Mouse (Mus musculus) kidney, adult 9 months (tissue): ENCODE data around the gene Uqcrfs1.

Source experiments
- DNase-seq: peaks from one replicate; pipeline ENCODE4 v3.0.0; 2022

Gene Uqcrfs1

DNA sequence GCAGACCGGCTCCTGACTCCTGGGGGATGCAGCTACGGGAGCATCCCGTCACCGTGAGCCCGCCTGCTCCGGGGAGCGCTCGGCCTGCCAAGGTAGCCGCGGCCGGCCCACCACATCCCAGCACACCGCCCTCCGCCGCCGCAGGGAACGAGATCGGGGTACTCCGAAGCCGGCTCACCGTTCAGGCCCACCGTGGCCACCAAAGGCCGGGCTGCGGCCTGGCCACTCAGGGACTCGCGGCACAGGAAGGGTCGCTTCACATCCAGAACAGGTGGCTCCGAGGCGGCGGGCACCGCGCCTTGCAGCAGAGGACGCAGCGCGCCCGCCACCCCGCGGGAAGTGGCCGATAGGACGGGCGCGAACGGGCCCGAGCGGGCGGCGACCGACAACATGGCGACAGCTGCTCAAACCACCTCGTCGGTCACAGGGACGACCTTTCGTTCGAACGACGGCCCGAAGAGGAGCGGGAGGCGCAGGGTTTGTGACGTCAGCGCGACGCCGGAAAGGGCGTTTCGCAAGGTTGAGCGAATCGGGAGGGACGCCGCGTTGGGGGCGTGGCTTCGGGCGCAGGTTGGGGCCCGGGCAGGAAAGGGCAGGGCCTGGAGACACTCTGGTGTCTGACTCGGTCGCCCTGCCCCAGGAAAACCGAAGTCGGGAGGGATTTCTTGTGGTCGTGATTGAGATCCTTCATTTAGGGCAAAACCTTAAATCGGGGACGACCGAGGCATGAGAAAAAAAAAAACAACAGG lies at the start of gene Uqcrfs1:
Gene Uqcrfs1, minus strand, starts transcription at position 507 of the 749 bp plus-strand sequence.
- peak; percentile 98 for DNase-seq

DNA sequence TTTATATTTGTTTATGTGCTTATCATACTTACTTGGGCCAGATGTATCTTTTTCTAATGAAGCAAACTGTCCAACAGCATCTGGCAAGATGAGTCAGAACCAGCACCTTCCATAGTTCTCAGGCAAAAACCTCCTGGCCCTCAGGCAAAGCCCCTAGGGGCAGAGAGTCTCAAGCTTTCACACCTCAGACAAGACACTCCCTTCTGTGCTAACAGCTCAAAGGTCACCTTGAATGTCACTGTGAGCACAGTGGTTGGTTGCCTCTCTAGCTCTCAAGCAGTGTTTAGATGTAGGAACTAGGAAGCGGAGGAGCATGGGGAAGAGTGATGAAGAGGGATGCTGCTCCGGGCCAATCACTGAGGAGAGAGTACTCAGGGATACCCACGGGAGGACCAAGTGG lies 40.6 kb upstream of the Uqcrfs1 start:
- no peak for DNase-seq

- no peak for DNase-seq
Measured at GRCm38 (mm10) chr13:30582541-30582940, 37.4 kb upstream of the Uqcrfs1 start.

DNA sequence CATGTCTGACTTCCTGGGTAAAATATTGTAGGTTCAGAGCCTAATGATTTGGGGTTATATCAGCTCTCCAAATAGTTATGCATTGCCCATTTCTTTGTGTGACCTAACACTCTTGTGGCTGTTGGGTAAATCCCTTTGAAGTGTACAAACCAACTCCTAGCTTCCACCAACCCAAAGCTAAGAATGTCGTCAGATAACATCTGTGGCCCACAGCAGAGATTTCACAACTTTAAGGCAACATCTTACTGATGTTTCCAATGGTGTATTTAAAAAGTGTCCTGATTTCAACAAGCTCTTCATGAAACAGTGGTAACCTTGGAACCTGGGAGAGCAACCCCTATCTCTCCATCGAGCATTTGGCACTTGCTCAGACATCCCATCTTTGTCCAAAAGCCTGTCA lies 33.6 kb upstream of the Uqcrfs1 start:
- DNase-seq = no peak

GRCm38 (mm10) chr13:30576819-30577218 lies 31.7 kb upstream of the Uqcrfs1 start:
- DNase-seq = no peak

- no peak for DNase-seq
Measured at GRCm38 (mm10) chr13:30572971-30573370, 27.8 kb upstream of the Uqcrfs1 start.

DNA sequence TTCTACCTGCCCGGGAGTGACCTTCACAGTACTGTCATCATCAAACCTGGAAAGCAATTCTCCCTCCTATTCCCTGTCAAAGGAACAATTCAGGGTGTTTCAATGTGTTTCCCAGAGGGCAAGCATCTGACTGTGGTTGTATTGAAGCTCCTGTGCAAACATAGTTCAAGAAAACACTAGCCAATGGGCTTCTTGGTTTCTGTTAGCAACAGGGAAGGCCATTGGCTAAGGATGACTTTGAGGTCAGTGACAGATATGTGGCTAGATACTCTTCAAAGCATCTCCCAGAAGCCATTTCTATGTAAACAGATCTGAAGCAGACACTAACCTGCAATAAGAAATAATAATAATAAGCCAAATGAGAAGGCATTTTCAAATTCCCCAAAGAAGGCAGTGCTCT lies 25.0 kb upstream of the Uqcrfs1 start:
- no peak for DNase-seq

GRCm38 (mm10) chr13:30567571-30567970 lies 22.4 kb upstream of the Uqcrfs1 start:
- DNase-seq = peak; percentile 13

DNA sequence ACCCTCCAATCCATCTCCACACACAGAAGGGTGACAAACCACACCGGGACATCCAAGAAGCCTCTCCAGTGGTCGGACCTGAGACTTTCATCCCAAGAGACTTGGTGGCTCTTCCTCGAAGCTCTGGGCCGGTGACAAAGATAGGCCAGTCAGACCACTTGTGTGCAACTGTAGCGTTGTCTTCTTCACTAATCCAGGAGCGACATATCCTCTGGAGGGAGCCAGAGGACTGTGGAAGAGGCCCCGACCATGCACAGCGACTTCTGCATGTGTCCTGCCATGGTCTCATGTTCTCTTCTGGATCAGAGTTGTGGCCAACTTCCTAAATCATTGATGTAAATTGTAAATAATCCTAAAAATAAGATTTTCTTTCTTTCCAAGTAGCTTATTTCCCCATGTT lies 21.6 kb upstream of the Uqcrfs1 start:
- DNase-seq = peak; percentile 67

DNA sequence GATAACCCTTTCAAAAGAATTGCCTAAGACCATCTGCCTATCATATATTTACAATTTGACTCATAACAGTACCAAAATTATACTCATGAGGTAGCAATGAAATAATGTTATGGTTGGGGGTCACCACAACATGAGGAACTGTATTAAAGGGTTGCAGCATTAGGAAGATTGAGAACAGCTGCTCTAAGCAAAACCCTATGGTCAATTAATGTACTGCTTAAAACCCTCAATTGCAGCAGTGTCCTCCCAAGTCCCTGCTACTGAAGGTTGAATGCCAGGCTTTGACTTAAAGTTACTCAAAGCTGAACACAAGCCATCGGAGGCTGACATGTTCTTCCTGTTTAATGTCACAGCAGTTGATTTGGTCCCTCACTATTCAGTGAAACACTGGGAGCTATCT lies 15.4 kb upstream of the Uqcrfs1 start:
- DNase-seq = no peak

DNA sequence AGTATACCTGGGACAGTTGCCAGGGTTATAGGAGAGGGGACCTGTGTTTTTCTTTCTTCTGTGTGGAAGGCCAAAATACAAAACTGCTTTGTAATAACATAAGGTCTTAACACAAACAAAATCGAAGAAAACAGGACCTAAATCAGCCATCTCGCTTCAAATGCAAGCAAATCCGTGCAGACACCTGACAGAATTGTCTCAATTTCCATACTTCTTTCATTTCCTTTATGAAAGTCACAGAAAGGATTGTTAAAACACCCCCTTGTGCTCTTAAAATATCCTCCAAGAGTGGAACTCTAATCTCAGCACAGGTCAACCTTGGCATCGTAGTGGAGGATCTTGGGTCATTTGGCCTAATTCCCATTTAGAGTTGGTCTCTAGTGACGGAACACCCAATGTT lies 14.9 kb upstream of the Uqcrfs1 start:
- no peak for DNase-seq

- DNase-seq = no peak
Measured at GRCm38 (mm10) chr13:30557751-30558150, 12.6 kb upstream of the Uqcrfs1 start.

DNA sequence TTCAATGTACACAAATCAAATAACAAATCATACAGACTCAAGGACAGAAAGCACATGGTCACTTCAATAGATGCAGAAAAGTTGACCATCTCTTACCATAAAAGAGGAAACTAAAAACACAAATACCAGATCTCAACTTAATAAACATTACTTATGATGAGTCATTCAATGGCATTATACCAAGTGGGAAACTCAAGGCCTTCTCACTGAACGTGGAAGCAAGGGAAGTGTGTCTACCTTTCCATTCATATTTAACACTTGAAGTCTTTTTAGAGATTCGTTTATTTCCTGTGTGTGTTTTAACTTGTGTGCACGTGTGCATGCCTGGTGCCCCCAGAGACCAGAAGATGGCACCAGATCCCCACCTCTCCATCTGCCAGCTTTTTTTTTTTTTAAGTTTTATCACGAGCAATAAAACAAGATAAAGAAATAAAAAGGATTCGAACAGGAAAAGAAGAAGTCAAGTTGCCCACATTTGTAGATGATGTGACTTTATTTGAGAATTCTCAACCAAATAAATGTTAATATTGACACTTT lies 8.0 kb upstream of the Uqcrfs1 start:
- DNase-seq = no peak

- no peak for DNase-seq
Measured at GRCm38 (mm10) chr13:30549339-30549738, 4.2 kb upstream of the Uqcrfs1 start.

GRCm38 (mm10) chr13:30548835-30549234 lies 3.7 kb upstream of the Uqcrfs1 start:
- peak; percentile 93 for DNase-seq

- peak; percentile 55 for DNase-seq
Measured at GRCm38 (mm10) chr13:30530761-30531160, 14.4 kb downstream of the Uqcrfs1 start.

- DNase-seq = no peak
Measured at GRCm38 (mm10) chr13:30524961-30525360, 20.2 kb downstream of the Uqcrfs1 start.

GRCm38 (mm10) chr13:30523971-30524370 lies 21.2 kb downstream of the Uqcrfs1 start:
- DNase-seq = no peak

DNA sequence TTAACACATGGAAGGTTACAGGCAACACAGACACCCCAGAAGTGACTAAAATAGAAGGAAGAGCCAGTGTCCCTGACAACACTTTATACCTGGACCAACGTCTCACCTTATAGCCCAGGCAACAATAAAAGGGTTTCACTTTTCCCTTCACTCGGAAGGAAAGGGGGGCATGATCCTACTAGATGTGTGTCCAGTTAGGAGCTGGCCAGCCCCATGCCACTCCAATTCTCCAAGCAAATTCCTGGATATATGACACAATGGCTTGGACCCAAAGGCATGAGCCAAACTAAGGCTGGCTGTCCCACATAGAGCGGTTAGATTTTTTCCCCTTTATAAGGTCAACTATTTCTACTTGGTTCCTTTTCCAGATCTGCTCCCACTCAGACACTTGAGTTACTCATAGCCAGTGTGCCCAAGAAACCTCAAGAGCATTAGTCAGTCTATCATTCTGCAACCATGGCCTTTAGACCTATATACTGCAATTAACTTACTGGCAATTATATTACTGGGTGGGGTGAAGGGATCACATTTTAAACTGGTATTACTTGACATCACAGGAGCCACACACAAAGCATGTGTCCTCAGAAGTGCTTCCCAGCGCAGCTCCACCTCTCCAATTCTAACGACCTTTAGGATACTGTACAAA lies 21.8 kb downstream of the Uqcrfs1 start:
- DNase-seq = no peak

DNA sequence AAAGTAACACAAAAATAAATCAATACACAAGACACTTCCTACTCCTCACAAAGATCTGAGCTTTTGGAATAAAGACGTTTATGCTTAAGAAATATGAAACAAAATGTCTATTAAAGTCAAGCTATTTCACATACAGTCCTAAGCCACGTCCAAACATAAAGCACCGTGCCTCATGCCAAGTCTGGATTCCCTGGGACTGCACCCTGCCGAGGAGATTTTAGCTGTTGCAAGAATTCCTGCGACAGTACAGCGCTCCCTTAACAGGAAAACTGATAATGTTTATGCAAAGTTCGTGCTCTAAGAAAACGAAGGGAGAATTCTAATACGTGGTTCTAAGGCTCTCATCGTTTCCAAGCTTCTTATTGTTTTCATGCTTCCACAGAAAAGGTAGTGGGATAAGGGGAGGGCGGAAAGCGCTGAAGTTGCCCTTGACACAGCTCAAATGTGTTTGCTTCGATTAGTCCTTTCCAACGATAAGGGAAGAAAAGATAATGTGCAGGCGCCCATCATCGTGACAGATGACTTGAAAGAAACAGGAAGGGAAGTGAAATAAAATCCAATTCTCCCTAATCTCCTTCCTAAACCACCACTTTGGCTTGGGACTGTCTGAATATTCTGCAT lies 23.8 kb downstream of the Uqcrfs1 start:
- no peak for DNase-seq

DNA sequence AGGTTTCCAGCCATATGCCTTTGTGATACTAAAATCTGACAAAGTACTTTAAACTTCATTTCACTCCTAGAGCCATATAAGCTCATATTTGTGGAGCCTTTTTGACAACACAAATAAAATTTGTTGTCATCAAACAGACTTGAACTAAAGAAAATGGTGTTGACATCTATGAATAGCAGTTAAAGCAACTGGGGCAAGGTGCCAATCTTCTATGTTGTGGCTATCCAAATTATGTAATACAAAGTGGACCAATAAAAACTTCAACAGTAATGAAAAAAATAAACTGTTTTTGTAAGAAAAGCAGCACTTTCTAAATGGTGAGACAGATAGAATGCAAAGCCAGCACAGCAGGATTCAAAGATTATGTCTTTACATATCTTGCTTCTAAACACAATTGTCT lies 27.0 kb downstream of the Uqcrfs1 start:
- no peak for DNase-seq

GRCm38 (mm10) chr13:30507651-30508050 lies 37.5 kb downstream of the Uqcrfs1 start:
- DNase-seq = no peak

DNA sequence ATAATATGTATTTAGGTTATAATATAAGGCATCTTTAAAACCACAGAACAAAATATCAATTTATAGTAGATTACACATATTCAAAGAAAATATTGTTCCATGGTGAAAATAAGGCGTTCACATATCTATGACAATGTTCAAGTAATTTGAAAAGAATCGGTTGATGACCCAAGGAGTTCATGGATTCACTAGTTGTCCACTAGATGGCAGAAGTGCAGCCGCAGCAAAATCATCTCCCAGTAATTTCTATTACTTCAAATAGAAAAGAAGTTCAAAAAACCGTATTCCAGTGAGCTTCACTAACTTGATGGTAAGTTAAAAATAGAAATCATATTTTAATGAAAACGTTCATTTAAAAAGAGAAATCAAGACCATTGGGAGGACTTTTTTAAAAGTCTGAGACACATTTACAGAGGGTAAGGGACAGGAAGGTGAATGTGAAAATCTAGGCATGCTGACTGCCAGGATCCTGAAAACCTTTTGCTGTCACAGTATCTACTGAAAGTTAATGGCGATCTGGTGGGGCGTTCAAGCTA lies 43.2 kb downstream of the Uqcrfs1 start:
- DNase-seq = peak; percentile 34
